Mouse (Mus musculus): ENCODE measurements at regions not wholly inside any gene's neighbourhood (a gene's known extent, or its start where the extent isn't known, plus 50 kb on each side); places are given as distances from the start of the nearest gene placed in this dataset.

DNA sequence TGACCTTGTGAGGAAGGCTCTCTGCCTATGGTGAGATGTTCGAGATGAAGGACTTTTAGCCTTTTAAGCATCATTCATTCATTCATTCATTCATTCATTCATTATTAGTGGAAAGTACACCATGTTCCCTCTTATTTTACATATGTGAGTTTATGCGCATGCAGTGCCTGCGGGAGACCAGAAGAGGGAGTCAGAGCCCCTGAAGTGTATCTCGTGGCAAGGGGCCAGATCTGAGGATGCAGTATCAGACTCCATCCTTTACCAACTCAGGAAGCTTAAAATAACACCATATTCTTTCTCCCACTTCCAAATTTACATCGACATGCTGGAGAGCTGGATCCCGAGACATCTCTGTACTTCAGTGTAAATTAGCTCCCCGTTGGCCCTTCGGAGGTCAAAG lies 70.7 kb upstream of the Mrps10 start:
- Histone ChIP-seq H3K4me2 (no peak overlapping the region), H3K27ac (ENCODE audit: low read depth) (no peak overlapping the region), H3K9me3 (ENCODE audit: low read depth, low read length) (no peaks in the 10 kb centered on the region), H3K4me3 (ENCODE audit: low read depth, low read length) (no peak overlapping the region), H3K36me3 (ENCODE audit: insufficient read depth) (no peaks in the 10 kb centered on the region), H3K27me3 (ENCODE audit: insufficient read depth, low read length) (no peaks in the 10 kb centered on the region), H3K9ac (no peak overlapping the region), H3K4me1 (ENCODE audit: insufficient read depth) (peaks cover 22% of the 10 kb centered on the region)
- peak; percentile 66 for DNase-seq
- peak; percentile 52 for TF ChIP-seq CTCF (IDR thresholded peaks at IDR 0.05; ENCODE audit: low read depth)
- WGBS, result 84% methylated on average over 8 of the region's 8 CpGs
- ATAC-seq (ENCODE audit: insufficient read depth), result no peak

- H3K27me3 ChIP-seq (ENCODE audit: insufficient read depth, low read length), result no peaks in the 10 kb centered on the region
- peak overlapping the region; percentile 93; the same call in 1 of the 2 replicates for H3K27ac ChIP-seq (ENCODE audit: low read depth)
- no peak overlapping the region for H3K9ac ChIP-seq
- no peak for ATAC-seq (ENCODE audit: insufficient read depth)
- H3K4me3 ChIP-seq (ENCODE audit: low read depth, low read length), result no peak overlapping the region
- H3K9me3 ChIP-seq (ENCODE audit: low read depth, low read length), result no peaks in the 10 kb centered on the region
- no peak for TF ChIP-seq CTCF (IDR thresholded peaks at IDR 0.05; ENCODE audit: low read depth)
- peaks cover 22% of the 10 kb centered on the region for H3K4me1 ChIP-seq (ENCODE audit: insufficient read depth)
- WGBS, result 84% methylated on average over 9 of the region's 9 CpGs
- DNase-seq, result no peak
- no peaks in the 10 kb centered on the region for H3K36me3 ChIP-seq (ENCODE audit: insufficient read depth)
- no peak overlapping the region for H3K4me2 ChIP-seq
Observed at GRCm38 (mm10) chr17:47296709-47297450, 71.8 kb upstream of the Mrps10 start.

DNA sequence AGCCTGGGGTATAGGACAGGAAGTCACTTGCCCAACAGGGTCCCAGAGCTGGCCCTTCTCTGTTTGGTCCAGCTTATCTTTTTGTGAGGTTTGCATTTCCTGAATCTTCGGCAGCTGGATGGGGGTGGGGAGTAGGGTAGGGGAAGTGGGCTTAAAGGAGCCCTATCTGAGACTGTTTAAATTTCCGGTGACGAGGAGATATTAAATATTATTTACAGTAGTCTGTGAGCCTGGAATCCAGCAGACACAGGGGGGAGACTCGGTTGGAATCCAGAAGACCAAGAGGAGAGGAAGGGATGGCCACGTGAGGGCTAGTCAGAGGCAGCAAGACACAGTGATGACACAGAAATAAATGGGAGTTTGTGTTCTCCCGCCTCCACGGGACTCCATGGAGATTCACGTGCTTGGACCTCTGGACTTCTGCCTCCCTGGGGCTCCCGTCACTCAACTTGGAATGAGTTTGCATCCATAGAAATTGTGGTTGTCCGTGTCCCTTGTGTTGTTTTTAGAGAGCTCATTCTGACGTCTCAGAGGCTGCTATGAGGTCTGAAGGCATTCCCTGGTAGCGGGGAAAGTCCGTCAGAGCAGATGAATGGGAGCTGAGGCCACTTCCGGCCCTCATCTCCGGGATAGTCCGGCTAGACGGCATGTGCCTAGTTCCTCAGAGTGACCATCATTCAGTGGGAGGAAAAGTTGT lies 73.2 kb upstream of the Mrps10 start:
- Histone ChIP-seq H3K4me1 (ENCODE audit: insufficient read depth) (peaks cover 22% of the 10 kb centered on the region), H3K9ac (peak overlapping the region; percentile 26; the same call in 1 of the 2 replicates), H3K36me3 (ENCODE audit: insufficient read depth) (no peaks in the 10 kb centered on the region), H3K27me3 (ENCODE audit: insufficient read depth, low read length) (no peaks in the 10 kb centered on the region), H3K27ac (ENCODE audit: low read depth) (peak overlapping the region; percentile 93), H3K9me3 (ENCODE audit: low read depth, low read length) (no peaks in the 10 kb centered on the region), H3K4me2 (peak overlapping the region; percentile 39), H3K4me3 (ENCODE audit: low read depth, low read length) (no peak overlapping the region)
- ATAC-seq (ENCODE audit: insufficient read depth), result peak; percentile 74
- 20% methylated on average over 17 of the region's 17 CpGs for WGBS
- DNase-seq, result peak; percentile 77
- TF ChIP-seq CTCF (IDR thresholded peaks at IDR 0.05; ENCODE audit: low read depth), result no peak

GRCm38 (mm10) chr17:47294091-47294534 lies 74.6 kb upstream of the Mrps10 start:
- Histone ChIP-seq H3K9ac (no peak overlapping the region), H3K4me2 (no peak overlapping the region), H3K9me3 (ENCODE audit: low read depth, low read length) (no peaks in the 10 kb centered on the region), H3K27me3 (ENCODE audit: insufficient read depth, low read length) (no peaks in the 10 kb centered on the region), H3K4me3 (ENCODE audit: low read depth, low read length) (no peak overlapping the region), H3K4me1 (ENCODE audit: insufficient read depth) (peaks cover 22% of the 10 kb centered on the region), H3K36me3 (ENCODE audit: insufficient read depth) (0 out of 2 replicates have a peak, but pooled peaks cover 4% of the 10 kb centered on the region), H3K27ac (ENCODE audit: low read depth) (peak overlapping the region; percentile 93)
- WGBS, result 25% methylated on average over 5 of the region's 5 CpGs
- DNase-seq (peak; percentile 43), ATAC-seq (ENCODE audit: insufficient read depth) (peak; percentile 25; the same call in 1 of the 2 replicates)
- TF ChIP-seq CTCF (IDR thresholded peaks at IDR 0.05; ENCODE audit: low read depth), result no peak

DNA sequence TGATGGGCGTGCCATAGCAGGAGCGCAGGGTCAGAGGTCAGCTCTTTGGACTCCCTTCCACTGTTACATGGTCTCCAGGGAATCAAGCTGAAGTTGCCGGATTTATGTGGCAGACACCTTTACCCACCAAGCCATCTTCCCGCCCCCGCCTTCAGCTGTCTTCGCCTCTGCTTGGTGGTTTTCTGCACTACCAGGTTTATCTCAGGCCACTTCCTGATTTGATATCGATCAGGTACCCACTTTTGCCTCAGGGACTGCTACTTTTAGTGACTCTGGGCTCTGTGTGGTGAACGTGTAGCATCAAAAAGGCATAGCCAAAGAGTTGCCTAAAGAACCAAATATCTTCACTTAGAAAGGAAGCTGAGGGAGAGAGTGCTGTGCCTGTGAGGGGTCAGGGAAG lies 75.5 kb upstream of the Mrps10 start:
- no peak overlapping the region for H3K4me2 ChIP-seq
- TF ChIP-seq CTCF (IDR thresholded peaks at IDR 0.05; ENCODE audit: low read depth), result no peak
- DNase-seq (no peak), ATAC-seq (ENCODE audit: insufficient read depth) (no peak)
- no peak overlapping the region for H3K27ac ChIP-seq (ENCODE audit: low read depth)
- H3K4me1 ChIP-seq (ENCODE audit: insufficient read depth), result peaks cover 22% of the 10 kb centered on the region
- no peak overlapping the region for H3K4me3 ChIP-seq (ENCODE audit: low read depth, low read length)
- 89% methylated on average over 8 of the region's 8 CpGs for WGBS
- peaks cover 8% of the 10 kb centered on the region; the same call in 1 of the 2 replicates for H3K36me3 ChIP-seq (ENCODE audit: insufficient read depth)
- H3K27me3 ChIP-seq (ENCODE audit: insufficient read depth, low read length), result no peaks in the 10 kb centered on the region
- H3K9me3 ChIP-seq (ENCODE audit: low read depth, low read length), result no peaks in the 10 kb centered on the region
- no peak overlapping the region for H3K9ac ChIP-seq

- ATAC-seq (ENCODE audit: insufficient read depth), result no peak
- peaks cover 22% of the 10 kb centered on the region for H3K36me3 ChIP-seq (ENCODE audit: insufficient read depth)
- H3K9ac ChIP-seq, result no peak overlapping the region
- H3K27me3 ChIP-seq (ENCODE audit: insufficient read depth, low read length), result no peaks in the 10 kb centered on the region
- no peak overlapping the region for H3K4me2 ChIP-seq
- H3K4me1 ChIP-seq (ENCODE audit: insufficient read depth), result peaks cover 19% of the 10 kb centered on the region
- H3K27ac ChIP-seq (ENCODE audit: low read depth), result no peak overlapping the region
- H3K9me3 ChIP-seq (ENCODE audit: low read depth, low read length), result no peaks in the 10 kb centered on the region
- 96% methylated on average over 1 of the region's 1 CpGs for WGBS
- H3K4me3 ChIP-seq (ENCODE audit: low read depth, low read length), result no peak overlapping the region
- TF ChIP-seq CTCF (IDR thresholded peaks at IDR 0.05; ENCODE audit: low read depth), result no peak
- DNase-seq, result no peak
Observed at GRCm38 (mm10) chr17:47291558-47291957, 77.1 kb upstream of the Mrps10 start.

- TF ChIP-seq CTCF (IDR thresholded peaks at IDR 0.05; ENCODE audit: low read depth), result no peak
- no peak overlapping the region for H3K27ac ChIP-seq (ENCODE audit: low read depth)
- no peak overlapping the region for H3K4me2 ChIP-seq
Observed at GRCm38 (mm10) chr17:47285616-47286015, 83.1 kb upstream of the Mrps10 start.

More at GRCm38 (mm10) chr17:47285616-47286015, 83.1 kb upstream of the Mrps10 start:
- Histone ChIP-seq H3K36me3 (ENCODE audit: insufficient read depth) (peaks cover 22% of the 10 kb centered on the region), H3K4me1 (ENCODE audit: insufficient read depth) (peaks cover 9% of the 10 kb centered on the region; the same call in 1 of the 2 replicates), H3K9ac (no peak overlapping the region), H3K9me3 (ENCODE audit: low read depth, low read length) (no peaks in the 10 kb centered on the region), H3K4me3 (ENCODE audit: low read depth, low read length) (no peak overlapping the region), H3K27me3 (ENCODE audit: insufficient read depth, low read length) (no peaks in the 10 kb centered on the region)
- ATAC-seq (ENCODE audit: insufficient read depth), result no peak
- WGBS, result 90% methylated on average over 10 of the region's 10 CpGs
- DNase-seq, result no peak
